Mouse (Mus musculus) left cerebral cortex, adult 2 months (tissue): Measurements from ENCODE around the gene Cdh16. TPM values are rescaled to one million over a fixed set of nuclear protein-coding genes. Genes with fewer than 3 reads are reported as not detected.

ENCODE experiments used
- DNase-seq, 2 experiments: peaks; one replicate each; pipeline ENCODE4 v3.0.0; 2021 to 2022; ENCODE audit warnings: low spot score in 2 of 2, mixed read lengths in 1 of 2; ENCODE audit errors: extremely low spot score in 1 of 2
- H3K27ac ChIP-seq: fragments of 200-600 bp; 2 replicates; pipeline ENCODE4 v1.8.1; 2022
- H3K4me3 ChIP-seq: fragments of 200-600 bp; 2 replicates; pipeline ENCODE4 v1.8.1; 2022
- CTCF ChIP-seq: fragments of 200-600 bp; IDR thresholded peaks from 2 replicates; pipeline ENCODE4 v1.8.1; 2022; ENCODE audit warnings: antibody characterized with exemption, mild to moderate bottlenecking, moderate library complexity
- intact Hi-C: fragments of 180-260 bp; cut with DNase I; formaldehyde crosslinking; loops from one replicate; pipeline ENCODE4 v1.15.1; 2025
- total RNA-seq, 2 experiments: library from RNA; stranded (reverse); gene quantifications; 2 replicates each; pipeline ENCODE4 v1.2.3; 2021

Gene Cdh16
- total RNA-seq, 2 experiments from 2014 or later = not detected

- no peak for TF ChIP-seq CTCF
- no peak for DNase-seq
- no peak overlapping the region for H3K27ac ChIP-seq
- H3K4me3 ChIP-seq = no peak overlapping the region
- intact Hi-C loops = no loop called here
Measured at GRCm38 (mm10) chr8:104609222-104609621, 15.0 kb downstream of the Cdh16 start.

GRCm38 (mm10) chr8:104607944-104608343, 16.3 kb downstream of the Cdh16 start:
- intact Hi-C loops = no loop called here
- DNase-seq = no peak
- no peak for TF ChIP-seq CTCF
- H3K27ac ChIP-seq = no peak overlapping the region
- H3K4me3 ChIP-seq = no peak overlapping the region

GRCm38 (mm10) chr8:104606329-104606728, 17.9 kb downstream of the Cdh16 start:
- H3K27ac ChIP-seq = no peak overlapping the region
- no peak for TF ChIP-seq CTCF
- no peak overlapping the region for H3K4me3 ChIP-seq
- no peak for DNase-seq
- intact Hi-C loops = no loop called here

DNA sequence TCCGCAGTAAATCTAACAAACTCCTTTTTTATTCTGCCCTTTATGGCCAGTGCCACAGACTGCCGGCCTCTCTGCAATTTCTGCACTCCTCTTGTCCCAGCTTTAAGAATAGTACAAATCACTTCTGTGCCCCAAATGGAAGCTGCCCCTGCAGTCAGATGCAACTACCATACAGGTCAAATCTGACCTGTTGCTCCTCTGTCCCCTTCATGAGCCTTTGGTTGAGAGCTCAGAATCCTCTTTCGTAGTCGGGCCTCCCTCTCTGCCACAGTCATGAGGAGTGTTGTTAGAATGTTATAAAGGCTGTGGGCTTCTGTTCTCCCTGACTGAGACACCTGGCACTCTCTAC, 21.0 kb downstream of the Cdh16 start:
- no peak for DNase-seq
- intact Hi-C loops = loop anchor here (2.0 kb wide), 1 partner anchor 52 kb away; no protein-coding TSS in a partner anchor
- Histone ChIP-seq H3K27ac (no peak overlapping the region), H3K4me3 (no peak overlapping the region)
- no peak for TF ChIP-seq CTCF

DNA sequence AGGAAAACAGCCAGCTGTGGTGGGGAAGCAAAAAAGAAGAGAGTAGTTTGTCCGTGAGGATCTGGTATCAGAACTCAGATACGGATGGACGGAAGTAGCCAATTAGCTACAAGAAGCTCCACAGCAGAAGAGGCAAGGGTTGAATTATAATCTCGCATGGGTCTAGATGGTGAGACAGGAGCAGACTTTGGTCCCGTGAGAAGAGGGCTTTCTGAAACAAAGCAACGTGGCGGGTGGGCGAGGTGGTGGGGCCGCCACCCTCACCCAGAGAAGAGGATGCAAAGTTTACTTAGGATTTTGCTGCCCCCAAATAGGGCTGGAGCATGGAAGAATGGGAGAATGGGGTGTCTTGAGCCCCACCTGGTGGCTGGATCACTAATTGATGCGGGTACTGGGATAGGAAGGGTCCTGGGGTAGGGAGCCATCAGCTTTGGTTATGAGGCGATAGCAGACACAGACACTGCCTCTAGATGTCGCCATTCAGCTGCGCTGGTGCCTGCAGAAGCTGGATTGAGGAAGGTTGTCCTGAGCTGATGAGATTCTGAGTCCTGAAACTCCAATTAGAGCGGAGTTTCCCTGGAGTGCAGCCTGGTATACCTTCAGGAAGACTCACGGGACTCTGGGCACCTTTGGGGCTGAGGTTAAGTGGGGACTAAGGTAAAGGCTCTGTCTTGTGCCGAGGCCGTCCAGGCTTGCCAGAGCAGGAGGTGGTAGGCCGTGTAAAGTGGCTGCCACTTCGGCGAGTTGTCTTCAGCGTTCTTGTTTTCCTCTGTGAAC, 21.5 kb downstream of the Cdh16 start:
- intact Hi-C loops = loop anchor here (2.0 kb wide), 1 partner anchor 52 kb away; no protein-coding TSS in a partner anchor
- DNase-seq = peak; percentile 81 to 83
- H3K27ac ChIP-seq = no peak overlapping the region
- H3K4me3 ChIP-seq = no peak overlapping the region
- TF ChIP-seq CTCF = peak; percentile 96

DNA sequence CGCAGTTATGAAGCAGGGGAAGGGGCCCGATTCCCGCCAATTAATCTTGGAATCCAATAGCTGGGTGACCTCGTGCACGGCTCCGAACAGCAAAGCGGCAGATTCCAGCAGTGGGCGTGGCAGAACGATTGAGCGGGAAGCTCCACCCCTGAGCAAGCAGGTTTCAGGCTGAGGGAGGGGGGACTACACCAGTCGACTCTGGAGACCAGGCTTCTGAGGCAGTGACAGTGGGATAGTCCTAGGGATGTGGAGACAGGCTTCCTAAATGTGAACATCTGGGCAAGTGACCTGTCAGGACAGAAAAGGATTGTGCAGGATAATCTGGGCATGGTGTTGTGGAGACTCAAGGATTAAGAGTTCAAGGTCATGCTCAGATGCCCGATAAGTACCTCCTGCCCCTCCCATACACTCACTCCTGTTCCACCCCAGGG, 22.2 kb downstream of the Cdh16 start:
- H3K27ac ChIP-seq = no peak overlapping the region
- intact Hi-C loops = loop anchor here (2.0 kb wide), 1 partner anchor 53 kb away; no protein-coding TSS in a partner anchor
- no peak for TF ChIP-seq CTCF
- DNase-seq = no peak
- H3K4me3 ChIP-seq = no peak overlapping the region

- no peak for TF ChIP-seq CTCF
- no peak for DNase-seq
- no peak overlapping the region for H3K27ac ChIP-seq
- intact Hi-C loops = no loop called here
- H3K4me3 ChIP-seq = no peak overlapping the region
Measured at GRCm38 (mm10) chr8:104601386-104601785, 22.8 kb downstream of the Cdh16 start.

- no peak for DNase-seq
- Histone ChIP-seq H3K27ac (no peak overlapping the region), H3K4me3 (no peak overlapping the region)
- TF ChIP-seq CTCF = no peak
- intact Hi-C loops = no loop called here
Measured at GRCm38 (mm10) chr8:104598496-104598895, 25.7 kb downstream of the Cdh16 start.

- TF ChIP-seq CTCF = no peak
- intact Hi-C loops = no loop called here
- no peak overlapping the region for H3K4me3 ChIP-seq
- no peak overlapping the region; the same call in 1 of the 2 replicates for H3K27ac ChIP-seq
- DNase-seq = no peak
Measured at GRCm38 (mm10) chr8:104597656-104598055, 26.5 kb downstream of the Cdh16 start.

GRCm38 (mm10) chr8:104595773-104596536, 28.2 kb downstream of the Cdh16 start:
- intact Hi-C loops = no loop called here
- Histone ChIP-seq H3K27ac (no peak overlapping the region), H3K4me3 (no peak overlapping the region)
- no peak for TF ChIP-seq CTCF
- no peak for DNase-seq

GRCm38 (mm10) chr8:104594611-104595362, 29.4 kb downstream of the Cdh16 start:
- intact Hi-C loops = no loop called here
- no peak for DNase-seq
- Histone ChIP-seq H3K4me3 (no peak overlapping the region), H3K27ac (no peak overlapping the region)
- TF ChIP-seq CTCF = no peak
